Mouse (Mus musculus): ENCODE measurements around the gene Hist1h2bm. TPM values are rescaled to one million over a fixed set of nuclear protein-coding genes. Genes with fewer than 3 reads are reported as not detected.
"Not testable (repeated sequence)": the region's sequence is repeated elsewhere in the genome, so short reads cannot be mapped to it uniquely, and the experiment has no call there.

Gene Hist1h2bm
- total RNA-seq (2021): 100 to 1,000 TPM; 135 to 139 TPM

DNA sequence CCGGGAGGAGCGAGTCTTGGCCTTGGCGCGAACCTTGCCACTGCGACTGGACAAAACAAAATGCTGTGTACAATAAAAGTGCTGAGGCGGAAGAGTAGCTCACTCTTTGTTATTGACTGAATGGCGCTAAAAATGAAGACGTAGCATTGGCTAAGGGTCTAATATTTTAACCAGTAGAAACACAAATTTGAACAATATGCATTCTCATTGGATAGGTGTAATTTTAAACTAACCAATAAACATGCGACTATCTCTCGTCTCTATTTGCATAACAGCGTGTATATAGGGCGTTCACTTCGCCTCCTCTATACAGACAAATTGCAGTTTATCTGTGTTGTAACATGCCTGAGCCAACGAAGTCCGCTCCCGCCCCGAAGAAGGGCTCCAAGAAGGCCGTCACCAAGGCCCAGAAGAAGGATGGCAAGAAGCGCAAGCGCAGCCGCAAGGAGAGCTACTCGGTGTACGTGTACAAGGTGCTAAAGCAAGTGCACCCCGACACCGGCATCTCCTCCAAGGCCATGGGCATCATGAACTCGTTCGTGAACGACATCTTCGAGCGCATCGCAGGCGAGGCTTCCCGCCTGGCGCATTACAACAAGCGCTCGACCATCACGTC is at the start of gene Hist1h2bm:
Gene Hist1h2bm (plus strand): TSS at position 288 of the 616 bp plus-strand sequence.
- DNase-seq: peak; percentile 53

DNA sequence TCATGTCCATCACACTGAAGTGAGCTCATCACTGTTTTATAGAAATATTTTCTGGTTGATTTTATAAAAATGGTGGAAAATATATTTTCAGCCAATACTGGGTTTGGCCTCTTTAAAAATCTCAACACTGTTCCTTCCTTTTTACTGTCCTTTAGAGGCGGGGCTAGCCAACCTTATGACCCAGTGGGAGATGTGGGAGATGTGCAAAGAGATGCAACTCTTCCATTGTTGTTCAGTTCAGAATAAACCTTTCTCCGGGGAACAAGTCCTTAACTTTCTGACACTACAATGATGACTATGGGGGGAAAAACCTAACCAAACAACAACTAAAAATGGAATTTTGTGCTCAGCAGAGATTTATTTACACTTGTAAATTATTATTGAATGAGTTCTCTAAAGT is 44.5 kb upstream of the Hist1h2bm start, which contains the start of gene Olfr1360:
Gene Olfr1360 (minus strand): TSS at position 101 of the 400 bp plus-strand sequence.
- no peak for DNase-seq

DNA sequence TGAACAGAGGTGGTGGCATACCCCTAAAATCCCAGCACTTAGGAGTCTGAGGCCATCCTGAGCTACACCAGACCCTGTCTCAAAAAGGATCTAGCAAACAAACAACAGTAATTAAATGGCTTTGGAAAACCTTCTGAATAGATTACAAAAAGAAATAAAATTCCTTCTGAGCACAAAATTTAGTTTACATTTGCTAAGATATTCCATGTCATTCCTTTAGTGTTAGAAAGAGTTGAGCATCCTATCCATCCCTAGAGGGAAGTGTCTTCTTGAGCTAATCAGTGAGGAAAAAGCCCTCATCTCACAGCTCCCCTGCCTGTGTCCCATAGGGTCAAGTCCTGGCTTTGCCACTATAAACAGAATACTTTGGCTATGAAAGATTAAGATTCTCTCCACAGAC is 24.0 kb upstream of the Hist1h2bm start, which contains the start of gene Olfr1359:
Gene Olfr1359 (plus strand): TSS at position 301 of the 400 bp plus-strand sequence.
- no peak for DNase-seq

DNA sequence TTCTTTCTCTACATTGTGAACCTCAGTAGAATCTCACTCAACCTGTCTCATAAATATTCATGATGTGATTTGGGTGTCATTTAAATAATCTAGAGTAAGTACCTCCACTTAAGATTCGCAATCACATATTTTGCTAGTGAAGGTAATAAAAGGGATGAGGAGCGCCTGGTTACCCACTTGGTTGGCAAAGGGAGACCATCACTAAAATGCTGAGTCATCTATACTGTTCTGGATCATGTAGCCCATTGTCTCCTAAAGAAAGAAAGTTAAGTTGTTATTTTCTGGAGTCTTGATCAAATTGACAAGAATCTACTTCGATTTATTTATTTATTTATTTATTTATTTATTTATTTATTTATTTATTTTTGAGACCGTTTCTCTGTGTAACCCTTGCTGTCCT is 15.2 kb upstream of the Hist1h2bm start:
- DNase-seq: no peak

DNA sequence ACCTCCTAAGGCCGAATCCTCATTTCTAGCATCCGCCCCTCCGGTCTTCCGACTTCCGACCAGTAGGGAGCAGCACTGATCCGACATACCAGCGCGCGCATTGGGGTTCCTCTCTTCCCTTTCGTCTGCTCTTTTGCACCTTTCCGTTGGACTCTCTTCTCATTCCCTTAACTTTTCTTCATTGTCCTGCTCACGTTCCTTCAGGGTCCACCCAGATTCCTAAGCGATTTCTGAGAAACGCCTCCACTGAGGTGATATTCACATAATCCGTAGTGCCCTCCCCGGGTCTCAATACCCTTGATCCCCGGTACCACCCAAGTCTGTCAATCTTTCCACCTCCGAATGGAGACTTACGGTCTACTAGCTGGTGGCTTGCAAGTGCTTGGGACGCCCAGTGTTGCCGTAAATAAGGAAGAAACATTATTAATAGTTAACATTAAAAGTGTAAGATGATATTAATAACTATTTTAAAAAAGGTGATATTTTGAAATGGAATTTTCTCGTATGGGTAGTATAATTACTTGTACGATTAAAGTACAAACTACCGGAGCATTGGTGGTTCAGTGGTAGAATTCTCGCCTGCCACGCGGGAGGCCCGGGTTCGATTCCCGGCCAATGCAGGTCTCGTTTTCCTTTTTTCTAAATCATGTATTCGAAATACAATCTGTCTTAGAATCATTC is 11.7 kb upstream of the Hist1h2bm start:
- DNase-seq: peak; percentile 92

DNA sequence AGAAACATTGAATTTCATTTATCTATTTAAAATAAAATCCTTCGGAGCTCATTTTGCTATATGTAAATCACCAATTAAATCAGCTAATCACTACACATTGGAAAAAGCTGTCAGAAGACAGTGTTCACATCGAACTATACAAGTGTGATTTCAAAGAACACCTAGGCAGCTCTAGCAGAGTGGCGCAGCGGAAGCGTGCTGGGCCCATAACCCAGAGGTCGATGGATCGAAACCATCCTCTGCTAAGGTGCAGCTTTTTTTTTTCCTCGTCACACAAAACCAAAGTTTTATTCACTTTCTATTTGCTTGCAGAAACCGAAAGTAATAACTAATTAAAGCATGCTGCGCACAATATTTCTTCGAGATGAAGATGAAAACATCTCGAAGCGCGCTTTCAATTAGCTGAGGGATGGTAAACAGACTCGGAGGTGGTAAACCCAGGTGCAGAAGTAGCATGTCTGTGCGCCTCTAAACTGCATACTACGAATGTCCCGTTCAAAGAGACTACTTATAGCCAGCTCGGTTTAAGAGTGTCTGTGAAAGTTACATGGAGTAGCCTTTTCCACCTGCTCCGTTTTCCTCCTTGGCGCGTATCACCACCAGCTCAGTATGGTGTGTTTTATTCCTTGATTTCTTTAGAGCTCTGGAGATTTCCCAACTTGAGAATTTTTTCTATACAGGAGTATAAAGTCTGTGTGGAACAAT is 10.9 kb upstream of the Hist1h2bm start:
- DNase-seq: peak; percentile 84

DNA sequence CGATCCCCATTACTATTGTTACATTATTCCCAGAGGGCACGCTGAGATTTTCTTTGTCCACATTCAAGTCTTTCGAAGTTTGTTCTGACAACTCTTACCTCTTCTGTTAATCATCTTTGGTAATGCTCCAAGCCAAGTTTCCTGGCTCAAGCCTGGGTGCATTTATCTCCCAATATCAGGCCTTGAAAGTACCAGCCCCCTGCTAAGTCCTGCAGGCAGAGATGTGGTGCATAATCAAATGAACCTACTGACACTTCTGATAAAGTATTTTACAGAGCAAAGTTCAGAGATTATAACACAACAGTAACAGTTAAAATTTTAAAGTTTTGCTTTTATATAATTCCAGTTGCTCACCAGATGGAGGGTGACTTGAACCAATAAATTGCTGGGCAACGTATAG is 10.1 kb upstream of the Hist1h2bm start:
- no peak for DNase-seq

DNA sequence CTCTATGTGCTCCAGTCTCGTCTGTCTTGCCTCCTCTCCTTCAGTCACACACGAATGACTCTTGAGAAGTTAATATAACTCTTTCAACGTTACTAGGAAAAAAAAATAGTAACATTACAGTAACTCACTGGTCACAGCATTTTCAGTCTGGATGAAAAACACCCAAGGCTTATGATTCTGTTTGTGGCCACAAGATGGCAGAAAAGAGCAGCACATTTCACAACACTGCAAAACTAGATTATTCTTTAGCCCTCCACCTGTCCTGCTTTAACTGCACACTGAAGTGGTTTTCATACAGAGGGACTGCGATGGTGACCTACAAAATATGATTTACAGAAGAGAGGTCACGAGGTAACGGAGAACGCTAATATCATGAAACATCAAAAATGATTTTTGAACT is 7.1 kb upstream of the Hist1h2bm start:
- peak; percentile 71 for DNase-seq

DNA sequence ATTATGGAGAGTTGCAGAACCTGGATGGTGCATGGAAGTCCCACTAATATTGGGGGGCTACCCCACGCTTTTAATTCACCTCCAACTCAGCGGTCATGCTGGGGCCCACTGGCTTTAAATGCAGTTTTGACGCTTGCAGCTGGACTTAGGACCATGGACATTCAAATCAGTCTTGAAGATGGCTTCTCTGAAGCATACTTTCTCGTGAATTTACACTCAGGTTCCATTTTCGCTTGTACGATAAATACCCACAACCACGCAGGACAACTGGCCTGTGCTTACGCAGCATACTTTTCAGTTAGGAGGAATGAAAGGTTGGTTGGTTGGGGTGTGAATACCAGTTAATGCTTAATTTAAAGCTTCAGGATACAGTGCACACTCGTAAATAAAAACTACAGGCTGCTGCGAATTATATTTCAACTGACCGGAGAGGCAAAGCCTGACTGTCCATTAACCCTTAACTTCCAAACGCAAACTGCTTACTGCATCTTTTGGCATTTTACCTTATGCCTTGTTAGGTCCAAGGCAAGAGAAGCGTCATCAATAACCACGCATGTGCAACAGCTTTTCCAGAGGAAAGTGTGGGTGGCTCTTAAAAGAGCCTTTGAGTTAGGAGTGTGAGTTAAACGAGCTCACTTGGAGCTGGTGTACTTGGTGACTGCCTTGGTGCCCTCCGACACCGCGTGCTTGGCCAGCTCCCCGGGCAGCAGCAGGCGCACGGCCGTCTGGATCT is 6.5 kb upstream of the Hist1h2bm start:
- DNase-seq: no peak

DNA sequence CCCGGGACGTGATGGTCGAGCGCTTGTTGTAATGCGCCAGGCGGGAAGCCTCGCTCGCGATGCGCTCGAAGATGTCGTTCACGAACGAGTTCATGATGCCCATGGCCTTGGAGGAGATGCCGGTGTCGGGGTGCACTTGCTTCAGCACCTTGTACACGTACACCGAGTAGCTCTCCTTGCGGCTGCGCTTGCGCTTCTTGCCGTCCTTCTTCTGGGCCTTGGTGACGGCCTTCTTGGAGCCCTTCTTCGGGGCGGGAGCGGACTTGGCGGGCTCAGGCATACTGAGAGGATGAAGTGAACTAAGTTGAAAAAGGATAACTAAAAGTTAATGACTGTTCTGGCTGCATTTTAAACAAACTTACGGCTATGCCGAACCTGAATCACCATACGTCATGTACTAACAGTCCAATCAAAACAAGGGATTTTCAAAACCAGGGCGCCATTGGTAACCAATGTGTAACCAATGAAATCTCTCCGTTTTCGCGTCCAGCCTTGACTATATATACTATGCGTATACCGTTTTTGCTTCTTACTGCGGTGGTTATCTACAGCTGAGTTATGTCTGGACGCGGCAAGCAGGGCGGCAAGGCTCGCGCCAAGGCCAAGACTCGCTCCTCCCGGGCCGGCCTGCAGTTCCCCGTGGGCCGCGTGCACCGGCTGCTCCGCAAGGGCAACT is 5.8 kb upstream of the Hist1h2bm start, which contains the start of the genes Hist1h2bl and Hist1h2ai:
Gene Hist1h2bl (minus strand): TSS at position 280 of the 676 bp plus-strand sequence.
Gene Hist1h2ai (plus strand): TSS at position 559 of the 676 bp plus-strand sequence.
- DNase-seq: peak; percentile 74

DNA sequence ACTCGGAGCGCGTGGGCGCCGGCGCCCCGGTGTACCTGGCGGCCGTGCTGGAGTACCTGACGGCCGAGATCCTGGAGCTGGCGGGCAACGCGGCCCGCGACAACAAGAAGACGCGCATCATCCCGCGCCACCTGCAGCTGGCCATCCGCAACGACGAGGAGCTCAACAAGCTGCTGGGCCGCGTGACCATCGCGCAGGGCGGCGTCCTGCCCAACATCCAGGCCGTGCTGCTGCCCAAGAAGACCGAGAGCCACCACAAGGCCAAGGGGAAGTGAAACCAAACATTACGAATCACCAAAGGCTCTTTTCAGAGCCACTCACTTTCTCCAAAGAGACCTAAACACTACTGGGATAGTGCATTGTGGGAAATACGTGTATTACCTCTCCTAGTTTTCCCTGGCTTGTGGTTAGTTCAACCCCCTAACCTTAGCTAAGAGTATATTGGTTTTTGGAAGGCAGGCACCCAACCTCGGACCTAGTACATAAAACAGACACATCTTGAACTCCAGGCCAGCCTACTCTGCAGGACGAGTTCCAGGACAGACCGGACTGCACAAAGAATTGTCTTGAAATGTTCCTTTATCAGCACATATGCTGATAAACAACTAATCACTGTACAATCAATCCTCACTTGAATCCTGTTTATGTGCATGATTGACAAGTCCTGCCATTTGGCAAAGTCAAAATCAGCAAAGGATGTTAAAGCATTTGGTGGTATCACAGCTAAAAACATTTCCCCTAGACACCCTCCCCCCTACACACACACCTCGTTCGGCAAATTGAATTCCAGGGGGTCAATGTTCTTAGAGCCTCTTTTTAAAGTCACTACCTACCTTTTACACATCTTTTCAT is 5.1 kb upstream of the Hist1h2bm start:
- peak; percentile 12 for DNase-seq

DNA sequence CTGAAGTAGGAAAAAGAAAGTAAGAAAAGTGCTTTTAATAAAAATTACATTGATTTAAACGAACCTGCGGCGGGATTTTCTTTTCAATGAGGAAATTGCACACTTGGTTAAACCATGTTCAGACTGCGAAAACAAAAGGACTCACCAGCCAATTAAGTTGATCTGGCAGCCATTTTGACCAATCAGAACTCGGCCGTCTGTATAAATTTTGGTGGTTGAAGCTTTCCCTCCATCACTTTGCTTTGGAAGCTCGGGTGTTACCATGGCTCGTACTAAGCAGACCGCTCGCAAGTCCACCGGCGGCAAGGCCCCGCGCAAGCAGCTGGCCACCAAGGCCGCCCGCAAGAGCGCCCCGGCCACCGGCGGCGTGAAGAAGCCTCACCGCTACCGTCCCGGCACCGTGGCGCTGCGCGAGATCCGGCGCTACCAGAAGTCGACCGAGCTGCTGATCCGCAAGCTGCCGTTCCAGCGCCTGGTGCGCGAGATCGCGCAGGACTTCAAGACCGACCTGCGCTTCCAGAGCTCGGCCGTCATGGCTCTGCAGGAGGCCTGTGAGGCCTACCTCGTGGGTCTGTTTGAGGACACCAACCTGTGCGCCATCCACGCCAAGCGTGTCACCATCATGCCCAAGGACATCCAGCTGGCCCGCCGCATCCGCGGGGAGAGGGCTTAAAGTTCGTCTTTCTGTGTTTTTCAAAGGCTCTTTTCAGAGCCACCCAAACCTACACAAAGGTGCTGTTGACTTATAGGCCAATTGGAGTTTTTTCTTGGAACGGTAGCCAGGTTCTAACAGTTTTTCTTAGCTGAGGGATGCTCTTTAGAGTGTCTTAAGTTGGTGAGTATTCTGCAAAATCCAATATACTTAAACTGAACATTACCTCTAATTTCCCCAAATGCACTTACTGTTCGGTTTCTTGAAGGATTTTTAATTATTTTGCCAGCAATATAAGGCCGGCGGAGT is 4.2 kb upstream of the Hist1h2bm start, which contains the start of gene Hist1h3h:
Gene Hist1h3h (plus strand): TSS at position 263 of the 961 bp plus-strand sequence.
- peak; percentile 84 for DNase-seq

DNA sequence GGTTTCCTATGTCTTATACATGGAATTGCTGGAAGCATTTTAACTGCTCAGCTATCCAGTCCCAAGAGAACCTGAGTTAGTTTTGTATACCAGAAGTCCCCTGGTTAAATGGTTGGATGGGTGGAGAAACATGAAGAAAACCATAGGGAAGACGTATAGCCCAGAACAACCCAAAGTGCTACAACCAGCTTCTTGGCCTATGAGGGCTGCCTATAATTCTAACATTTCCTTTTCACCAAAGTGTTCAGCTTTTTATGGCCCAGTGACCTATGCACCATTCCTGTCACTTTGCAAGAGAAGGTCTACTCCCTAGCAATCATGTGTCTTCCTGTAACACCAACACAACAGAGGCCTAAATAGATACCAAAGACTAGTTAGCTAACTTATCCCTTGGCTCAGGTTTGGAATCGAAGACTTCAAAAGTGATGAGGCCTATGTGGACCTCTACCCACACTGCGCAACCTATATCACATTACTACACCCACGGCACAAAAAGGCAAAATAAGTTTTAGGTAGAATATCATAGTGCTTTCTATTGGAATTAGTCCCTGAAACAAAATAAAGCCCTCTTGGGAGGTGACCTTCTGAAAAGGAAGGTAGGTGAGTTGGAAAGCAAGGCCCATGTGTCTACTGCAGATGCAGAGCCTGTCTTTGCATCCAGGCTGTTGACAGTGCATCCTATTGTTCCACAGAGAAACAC is 3.3 kb upstream of the Hist1h2bm start:
- no peak for DNase-seq

DNA sequence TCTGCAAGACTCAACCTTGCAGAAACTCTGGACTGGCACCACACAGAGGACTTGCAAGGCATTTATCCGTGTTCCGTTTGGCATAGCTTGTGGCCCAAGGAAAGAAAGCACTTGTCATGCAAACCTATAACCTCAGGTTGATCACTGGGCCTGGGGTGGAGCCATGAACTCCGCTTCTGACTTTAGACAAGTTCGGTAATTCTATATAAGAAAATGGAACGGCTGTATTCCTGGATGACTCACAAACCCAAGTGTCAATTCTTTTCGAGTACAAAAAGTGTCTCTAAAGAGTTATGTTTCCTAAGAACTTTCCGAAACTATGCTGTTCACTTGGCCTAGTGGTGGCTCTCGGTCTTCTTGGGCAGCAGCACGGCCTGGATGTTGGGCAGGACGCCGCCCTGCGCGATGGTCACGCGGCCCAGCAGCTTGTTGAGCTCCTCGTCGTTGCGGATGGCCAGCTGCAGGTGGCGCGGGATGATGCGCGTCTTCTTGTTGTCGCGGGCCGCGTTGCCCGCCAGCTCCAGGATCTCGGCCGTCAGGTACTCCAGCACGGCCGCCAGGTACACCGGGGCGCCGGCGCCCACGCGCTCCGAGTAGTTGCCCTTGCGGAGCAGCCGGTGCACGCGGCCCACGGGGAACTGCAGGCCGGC is 612 bp upstream of the Hist1h2bm start:
- not testable (repeated sequence) for DNase-seq

DNA sequence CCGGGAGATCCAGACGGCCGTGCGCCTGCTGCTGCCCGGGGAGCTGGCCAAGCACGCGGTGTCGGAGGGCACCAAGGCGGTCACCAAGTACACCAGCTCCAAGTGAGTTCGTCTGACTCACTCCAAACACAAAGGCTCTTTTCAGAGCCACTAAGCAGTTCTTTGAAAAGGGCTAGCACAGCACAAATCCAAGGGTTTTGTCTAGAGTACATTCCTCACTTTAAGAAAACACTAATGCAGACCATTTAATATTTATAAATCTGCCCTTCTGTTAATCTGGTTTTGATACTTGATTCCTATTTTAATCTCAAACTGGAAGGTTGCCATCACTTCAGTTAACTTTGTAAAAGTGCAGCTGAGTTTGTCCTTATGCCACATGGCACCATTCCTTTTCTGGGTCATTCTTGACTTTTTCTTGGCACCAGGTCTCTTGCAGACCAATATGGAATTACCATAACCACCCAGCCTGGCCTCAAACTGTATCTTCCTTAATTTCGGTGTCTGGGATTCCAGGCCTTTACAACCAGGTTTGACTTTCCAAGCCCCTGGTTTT is 605 bp downstream of the Hist1h2bm start:
- DNase-seq: no peak

DNA sequence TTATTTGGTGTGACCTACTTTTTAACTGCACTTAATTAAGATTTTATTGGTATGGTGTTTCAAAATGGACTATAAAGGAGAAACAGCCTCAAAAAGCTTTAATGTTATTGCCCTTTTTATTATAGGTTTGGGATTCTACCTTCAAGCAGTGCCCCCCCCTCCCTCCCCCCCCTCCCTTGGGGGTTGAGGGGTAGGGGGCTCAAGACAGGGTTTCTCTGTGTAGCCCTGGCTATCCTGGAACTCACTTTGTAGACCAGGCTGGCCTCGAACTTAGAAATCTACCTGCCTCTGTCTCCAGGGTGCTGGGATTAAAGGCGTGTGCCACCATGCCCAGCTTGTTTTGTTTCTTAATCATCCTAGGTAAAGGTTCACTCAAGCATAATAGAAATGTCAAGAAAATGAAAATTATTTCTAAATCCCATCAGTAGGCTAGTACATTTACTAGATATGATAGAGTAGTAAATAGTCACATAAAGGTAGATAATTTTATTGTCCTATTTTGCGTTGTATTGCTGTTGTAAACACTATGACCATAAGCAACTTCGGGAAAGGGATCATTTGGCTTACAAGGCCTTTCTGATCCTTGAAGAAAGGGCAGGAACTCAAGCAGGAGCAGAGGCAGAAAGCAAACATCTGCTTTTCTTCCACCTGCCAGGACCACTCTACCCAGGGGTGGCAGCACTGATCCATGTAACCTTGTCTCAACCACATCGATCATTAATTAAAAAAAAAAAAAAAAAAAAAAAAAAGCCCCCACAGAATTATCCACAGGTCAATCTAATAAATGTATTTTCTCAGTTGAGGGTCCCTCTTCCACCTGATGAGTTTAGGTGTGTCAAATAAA is 1.4 kb downstream of the Hist1h2bm start:
- no peak for DNase-seq

DNA sequence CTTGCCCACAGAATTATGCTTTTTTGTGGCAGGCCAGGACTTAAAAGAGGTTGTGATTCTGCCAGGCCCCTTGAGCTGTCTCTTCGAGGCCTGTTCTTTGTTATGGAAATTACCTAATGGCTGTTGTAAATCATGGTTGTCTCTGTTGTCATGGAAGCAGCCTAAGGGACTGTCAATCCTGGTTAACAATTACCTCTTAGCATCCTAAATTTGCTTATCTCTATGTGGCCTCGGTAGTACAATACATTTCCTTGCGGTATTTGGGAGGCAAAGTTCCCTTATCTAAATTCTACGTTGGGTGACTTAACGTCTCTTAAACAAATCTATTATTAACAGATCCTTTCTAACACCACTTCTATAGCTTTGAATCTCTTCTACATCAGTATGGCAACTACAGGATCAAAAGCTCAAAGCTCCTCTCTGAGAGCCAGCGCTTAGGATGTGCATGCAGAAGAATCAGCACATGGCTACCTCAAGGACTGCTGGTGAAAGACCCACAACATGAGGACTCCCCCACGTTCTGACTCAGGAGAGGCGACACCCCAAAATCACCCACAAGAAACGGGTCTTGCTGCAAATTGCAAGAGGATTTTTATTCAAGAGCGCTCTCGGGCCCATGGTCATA is 6.2 kb downstream of the Hist1h2bm start:
- no peak for DNase-seq
